Mouse (Mus musculus): ENCODE measurements at regions not wholly inside any gene's neighbourhood (a gene's known extent, or its start where the extent isn't known, plus 50 kb on each side); places are given as distances from the start of the nearest gene placed in this dataset.

DNA sequence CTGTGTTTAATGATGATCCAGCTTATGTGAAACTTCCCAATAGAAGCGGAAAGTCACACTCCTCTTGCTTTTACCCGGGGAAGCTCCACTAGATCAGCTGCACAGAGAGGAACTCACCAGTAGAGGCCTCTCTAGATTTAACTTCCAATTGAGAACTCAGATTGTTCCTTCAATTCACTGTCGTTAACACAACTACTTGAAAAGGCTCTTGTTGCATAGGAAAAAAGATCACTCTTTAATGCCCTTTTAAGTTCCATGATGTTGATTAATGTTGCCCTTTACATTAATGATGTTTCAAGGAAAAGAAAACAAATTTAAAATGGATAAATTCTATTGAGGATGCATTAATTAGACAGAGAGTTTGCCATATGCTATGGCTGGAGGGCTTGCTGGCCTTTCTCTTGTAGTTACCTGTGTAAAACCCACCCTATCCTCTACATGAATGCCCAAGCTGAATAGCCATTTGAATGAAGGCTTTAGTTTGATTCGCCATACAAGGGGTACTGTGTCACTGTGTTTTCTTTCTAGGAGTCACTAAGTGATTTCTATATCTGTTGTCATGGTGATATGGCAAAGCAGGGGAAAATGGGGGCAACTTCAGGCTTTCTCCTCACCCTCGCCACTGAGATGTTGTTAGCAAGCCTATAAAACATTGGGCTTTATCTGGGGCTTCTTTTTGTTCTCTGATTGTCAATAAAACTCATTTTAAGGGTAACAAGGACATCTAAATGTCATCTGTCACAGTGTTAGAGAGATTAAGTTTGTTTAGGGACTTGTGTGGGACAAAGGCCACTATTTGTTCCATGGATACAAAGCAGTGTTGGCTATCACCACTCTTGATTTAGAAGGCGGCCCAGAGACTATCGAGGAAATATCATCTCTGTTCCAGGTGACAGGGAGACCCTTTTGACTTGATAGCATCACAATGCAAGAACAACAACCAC lies 429.9 kb upstream of the Tbc1d2b start:
- H3K79me2 ChIP-seq (ENCODE audit: control insufficient read depth, insufficient read depth) = no peaks in the 10 kb centered on the region
- no peak for TF ChIP-seq CEBPB (IDR thresholded peaks at IDR 0.05; ENCODE audit: insufficient read depth, poor library complexity, severe bottlenecking)
- TF ChIP-seq MYOG (IDR thresholded peaks at IDR 0.05; ENCODE audit: control insufficient read depth in 1 of 3, insufficient read depth in 1 of 3, insufficient read length in 2 of 3, low read depth in 2 of 3) = no peak
- no peak for TF ChIP-seq E2F4 (IDR thresholded peaks at IDR 0.05; ENCODE audit: insufficient read depth)
- TF ChIP-seq MYOD1 (IDR thresholded peaks at IDR 0.05; ENCODE audit: control insufficient read depth in 1 of 3, insufficient read length in 2 of 3, low read depth in 2 of 3) = no peak
- no peak for TF ChIP-seq MAX (IDR thresholded peaks at IDR 0.05; ENCODE audit: low read depth)
- TF ChIP-seq TCF3 (IDR thresholded peaks at IDR 0.05; ENCODE audit: insufficient read length, low read depth) = no peak
- TF ChIP-seq POLR2A (IDR thresholded peaks at IDR 0.05; ENCODE audit: insufficient read length, low read depth) = no peak
- no peak for TF ChIP-seq POLR2AphosphoS2 (IDR thresholded peaks at IDR 0.05; ENCODE audit: insufficient read length, low read depth)
- no peak for TF ChIP-seq REST (IDR thresholded peaks at IDR 0.05; ENCODE audit: insufficient read depth, insufficient read length)
- TF ChIP-seq TCF12 (IDR thresholded peaks at IDR 0.05; ENCODE audit: insufficient read depth, poor library complexity, severe bottlenecking) = no peak
- no peak for TF ChIP-seq USF1 (IDR thresholded peaks at IDR 0.05; ENCODE audit: low read depth)
- H3K4me3 ChIP-seq = no peak overlapping the region

DNA sequence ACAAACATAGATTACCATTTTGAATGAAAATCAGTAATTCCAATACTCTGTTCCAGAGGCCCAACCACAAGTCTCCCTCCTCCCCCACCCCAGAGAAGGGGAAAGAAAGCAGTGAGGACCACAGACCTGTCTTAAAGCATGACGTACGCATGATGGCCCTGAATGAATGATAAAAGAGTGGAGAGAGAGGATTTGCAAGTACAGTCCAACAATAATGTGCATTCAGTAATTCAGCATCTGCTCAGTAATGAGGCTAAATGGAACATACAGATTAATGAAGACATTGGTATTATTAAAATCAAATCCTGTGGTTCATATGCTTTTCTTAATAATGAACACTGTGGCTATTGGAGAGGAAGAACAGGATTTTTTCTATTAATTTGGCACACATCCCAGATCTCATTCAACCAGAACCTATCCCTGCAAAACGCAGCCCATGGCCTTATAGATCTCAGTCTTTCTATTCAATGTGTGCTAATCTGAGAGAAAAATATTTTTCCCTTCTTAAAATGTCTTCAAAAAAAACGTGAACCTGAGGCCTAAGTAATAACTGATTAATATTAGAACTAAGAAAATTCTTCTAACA lies 430.7 kb upstream of the Tbc1d2b start:
- Histone ChIP-seq H3K4me2 (ENCODE audit: low read depth) (no peak overlapping the region), H3K4me3 (no peak overlapping the region), H3K27me3 (ENCODE audit: control insufficient read depth, insufficient read depth, insufficient read length) (no peaks in the 10 kb centered on the region), H3K79me2 (ENCODE audit: control insufficient read depth, insufficient read depth) (no peaks in the 10 kb centered on the region), H3K36me3 (ENCODE audit: control insufficient read depth, insufficient read depth) (no peaks in the 10 kb centered on the region), H3ac (ENCODE audit: control insufficient read depth, insufficient read length) (no peak overlapping the region)
- TF ChIP-seq USF1 (IDR thresholded peaks at IDR 0.05; ENCODE audit: low read depth) (no peak), E2F4 (IDR thresholded peaks at IDR 0.05; ENCODE audit: insufficient read depth) (no peak), REST (IDR thresholded peaks at IDR 0.05; ENCODE audit: insufficient read depth, insufficient read length) (no peak), MYOG (IDR thresholded peaks at IDR 0.05; ENCODE audit: control insufficient read depth in 1 of 3, insufficient read depth in 1 of 3, insufficient read length in 2 of 3, low read depth in 2 of 3) (no peak), POLR2A (IDR thresholded peaks at IDR 0.05; ENCODE audit: insufficient read length, low read depth) (no peak), SRF (IDR thresholded peaks at IDR 0.05; ENCODE audit: control insufficient read depth, insufficient read length, low read depth) (no peak), MAX (IDR thresholded peaks at IDR 0.05; ENCODE audit: low read depth) (no peak), CEBPB (IDR thresholded peaks at IDR 0.05; ENCODE audit: insufficient read depth, poor library complexity, severe bottlenecking) (no peak), TCF3 (IDR thresholded peaks at IDR 0.05; ENCODE audit: insufficient read length, low read depth) (no peak), POLR2AphosphoS2 (IDR thresholded peaks at IDR 0.05; ENCODE audit: insufficient read length, low read depth) (no peak), MYOD1 (IDR thresholded peaks at IDR 0.05; ENCODE audit: control insufficient read depth in 1 of 3, insufficient read length in 2 of 3, low read depth in 2 of 3) (no peak), TCF12 (IDR thresholded peaks at IDR 0.05; ENCODE audit: insufficient read depth, poor library complexity, severe bottlenecking) (no peak)

More for the DNA sequence above, 429.9 kb upstream of the Tbc1d2b start:
- Histone ChIP-seq H3ac (ENCODE audit: control insufficient read depth, insufficient read length) (no peak overlapping the region), H3K4me2 (ENCODE audit: low read depth) (no peak overlapping the region), H3K36me3 (ENCODE audit: control insufficient read depth, insufficient read depth) (no peaks in the 10 kb centered on the region), H3K27me3 (ENCODE audit: control insufficient read depth, insufficient read depth, insufficient read length) (no peaks in the 10 kb centered on the region)

DNA sequence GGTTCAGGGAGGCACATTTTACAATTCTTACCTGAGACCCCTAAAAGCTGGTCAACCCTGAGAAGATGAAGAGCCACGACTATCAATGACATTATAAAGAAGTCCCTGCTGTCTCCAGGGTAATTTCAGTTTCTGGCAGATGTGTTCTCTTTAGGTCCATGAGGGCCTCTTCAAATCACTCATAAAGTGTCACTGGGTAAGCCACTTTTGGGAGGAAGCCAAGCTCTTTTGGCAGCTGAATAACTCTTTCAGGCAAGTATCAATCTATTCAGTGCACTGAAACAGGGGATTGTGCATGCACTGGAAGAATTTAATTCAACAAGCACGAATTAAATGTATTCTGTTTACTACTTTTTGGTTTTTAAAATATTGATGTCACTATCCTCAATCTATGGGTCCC lies 443.1 kb upstream of the Tbc1d2b start:
- TF ChIP-seq CEBPB (IDR thresholded peaks at IDR 0.05; ENCODE audit: insufficient read depth, poor library complexity, severe bottlenecking) = no peak
- no peak for TF ChIP-seq USF1 (IDR thresholded peaks at IDR 0.05; ENCODE audit: low read depth)
- TF ChIP-seq REST (IDR thresholded peaks at IDR 0.05; ENCODE audit: insufficient read depth, insufficient read length) = no peak
- no peak for TF ChIP-seq MAX (IDR thresholded peaks at IDR 0.05; ENCODE audit: low read depth)
- TF ChIP-seq TCF3 (IDR thresholded peaks at IDR 0.05; ENCODE audit: insufficient read length, low read depth) = no peak
- Histone ChIP-seq H3K4me3 (no peak overlapping the region), H3K36me3 (ENCODE audit: control insufficient read depth, insufficient read depth) (no peaks in the 10 kb centered on the region), H3K79me2 (ENCODE audit: control insufficient read depth, insufficient read depth) (no peaks in the 10 kb centered on the region), H3K4me2 (ENCODE audit: low read depth) (no peak overlapping the region), H3K27me3 (ENCODE audit: control insufficient read depth, insufficient read depth, insufficient read length) (no peaks in the 10 kb centered on the region), H3ac (ENCODE audit: control insufficient read depth, insufficient read length) (no peak overlapping the region)

DNA sequence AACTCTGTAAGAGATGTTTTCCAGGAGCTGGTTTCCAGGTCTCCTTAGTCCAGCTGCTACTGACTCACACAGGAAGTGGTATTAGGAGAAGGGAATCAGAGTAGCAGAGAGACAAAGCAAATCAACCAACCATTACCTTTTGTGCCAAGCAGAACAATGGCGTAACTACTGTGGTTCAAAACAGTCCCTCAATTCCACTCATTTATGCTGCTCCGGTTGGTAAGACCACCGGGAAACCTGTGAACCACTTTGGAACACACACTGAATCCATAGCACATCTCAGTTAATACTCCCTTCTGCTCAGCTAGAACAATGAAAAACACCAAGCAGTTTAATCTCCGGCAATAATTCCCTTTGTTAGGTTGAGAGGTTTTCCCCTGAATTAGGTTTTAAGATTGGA lies 460.8 kb upstream of the Tbc1d2b start:
- Histone ChIP-seq H3K36me3 (ENCODE audit: control insufficient read depth, insufficient read depth) (no peaks in the 10 kb centered on the region), H3K79me2 (ENCODE audit: control insufficient read depth, insufficient read depth) (no peaks in the 10 kb centered on the region)
- TF ChIP-seq MYOG (IDR thresholded peaks at IDR 0.05; ENCODE audit: control insufficient read depth in 1 of 3, insufficient read depth in 1 of 3, insufficient read length in 2 of 3, low read depth in 2 of 3) (no peak), MYOD1 (IDR thresholded peaks at IDR 0.05; ENCODE audit: control insufficient read depth in 1 of 3, insufficient read length in 2 of 3, low read depth in 2 of 3) (no peak), POLR2AphosphoS2 (IDR thresholded peaks at IDR 0.05; ENCODE audit: insufficient read length, low read depth) (no peak), SRF (IDR thresholded peaks at IDR 0.05; ENCODE audit: control insufficient read depth, insufficient read length, low read depth) (no peak), MAX (IDR thresholded peaks at IDR 0.05; ENCODE audit: low read depth) (no peak), TCF12 (IDR thresholded peaks at IDR 0.05; ENCODE audit: insufficient read depth, poor library complexity, severe bottlenecking) (no peak), POLR2A (IDR thresholded peaks at IDR 0.05; ENCODE audit: insufficient read length, low read depth) (no peak), E2F4 (IDR thresholded peaks at IDR 0.05; ENCODE audit: insufficient read depth) (no peak), REST (IDR thresholded peaks at IDR 0.05; ENCODE audit: insufficient read depth, insufficient read length) (no peak), CEBPB (IDR thresholded peaks at IDR 0.05; ENCODE audit: insufficient read depth, poor library complexity, severe bottlenecking) (no peak), TCF3 (IDR thresholded peaks at IDR 0.05; ENCODE audit: insufficient read length, low read depth) (no peak), USF1 (IDR thresholded peaks at IDR 0.05; ENCODE audit: low read depth) (no peak)

More for the DNA sequence above, 460.8 kb upstream of the Tbc1d2b start:
- Histone ChIP-seq H3K4me2 (ENCODE audit: low read depth) (no peak overlapping the region), H3K4me3 (no peak overlapping the region), H3ac (ENCODE audit: control insufficient read depth, insufficient read length) (no peak overlapping the region), H3K27me3 (ENCODE audit: control insufficient read depth, insufficient read depth, insufficient read length) (no peaks in the 10 kb centered on the region)
